ENCODE assay signal across 22 mouse cellular contexts in the genomic region with DNA sequence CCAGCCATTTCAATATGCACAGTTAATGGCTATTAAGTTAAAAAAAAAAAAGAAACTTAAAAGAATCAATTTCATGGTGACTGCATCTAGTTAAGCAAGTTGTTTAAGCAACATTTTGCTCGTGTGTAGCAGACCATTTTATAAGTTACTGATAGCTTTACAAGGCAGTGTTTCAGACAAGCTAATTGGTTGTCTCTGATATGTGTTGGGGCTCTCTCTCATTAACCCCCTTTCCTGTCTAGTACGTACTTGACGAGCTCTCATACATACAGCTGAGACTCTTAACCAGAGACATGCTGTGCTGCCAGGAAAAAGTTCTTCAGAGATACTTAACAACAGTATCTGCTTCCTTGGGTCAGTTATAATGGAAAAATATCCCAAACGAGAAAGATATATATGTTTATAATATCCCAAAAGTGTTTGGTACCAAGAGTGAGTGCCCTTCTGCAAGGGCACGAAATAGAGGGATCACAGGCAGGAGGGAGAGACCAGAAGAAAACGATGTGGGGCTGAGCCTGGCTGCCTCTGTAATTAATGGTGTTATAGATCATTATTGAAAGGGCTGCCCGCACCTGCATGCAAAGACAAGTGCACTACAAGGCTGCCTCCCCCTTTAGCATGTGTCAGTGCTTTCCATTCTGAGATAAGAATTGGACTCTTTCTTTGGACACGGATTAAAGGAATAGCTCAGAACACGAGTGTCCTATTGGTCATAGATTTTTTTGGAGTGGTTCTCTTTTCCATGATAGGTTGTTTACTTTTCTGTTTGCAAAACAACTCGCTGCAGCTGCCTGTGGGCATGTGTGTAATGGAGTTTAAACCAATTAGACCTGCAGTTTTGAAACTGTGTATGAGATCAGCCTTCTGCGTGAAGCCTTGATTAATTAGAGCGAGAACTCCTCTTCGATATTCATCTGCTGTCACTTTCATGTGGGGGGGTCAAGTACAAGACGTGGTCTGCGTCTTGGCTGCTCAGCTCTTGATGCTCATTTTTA.
DNase-seq lines count a peak whose midpoint lies in the region; ATAC-seq lines count a peak whose summit lies in the region.
"Had no signal": no experiment of that assay in that cellular context is flagged by ENCODE, and none has a peak within 500 bp of the region (broad histone marks: within the 10 kb centered on the region; RNA-seq: fewer than 3 reads in every experiment).

No protein-coding gene starts in this region.

- no peak overlapping the region for H3K27ac ChIP-seq in forebrain, embryonic 11.5 days (ENCODE audit: low read depth, low read length)
- H3K27ac ChIP-seq in forebrain, embryonic 10.5 days, result no peak overlapping the region
- H3K27ac ChIP-seq in kidney, embryonic 14.5 days (ENCODE audit: low read depth, low read length), result no peak overlapping the region
- H3K27ac ChIP-seq in neural tube, embryonic 12.5 days, result no peak overlapping the region
- H3K27ac ChIP-seq: embryonic facial prominence, embryonic 13.5 days; heart, adult 2 months; heart, embryonic 15.5 days; stomach, embryonic 15.5 days had no signal

- no peaks in the 10 kb centered on the region for H3K27me3 ChIP-seq in forebrain, embryonic 11.5 days (ENCODE audit: control insufficient read depth, insufficient read depth, low read length)
- H3K27me3 ChIP-seq in forebrain, embryonic 10.5 days (ENCODE audit: poor library complexity, severe bottlenecking), result no peaks in the 10 kb centered on the region
- no peaks in the 10 kb centered on the region for H3K27me3 ChIP-seq in kidney, embryonic 14.5 days (ENCODE audit: control insufficient read depth, insufficient read depth, low read length)
- H3K27me3 ChIP-seq in neural tube, embryonic 12.5 days (replicated peaks), result no peaks in the 10 kb centered on the region
- H3K27me3 ChIP-seq: embryonic facial prominence, embryonic 13.5 days; heart, embryonic 15.5 days; Patski; stomach, embryonic 15.5 days had no signal

- peak; percentile 63 for ATAC-seq in forebrain, embryonic 11.5 days (replicated peaks; ENCODE audit: low FRiP score)
- 0 out of 2 replicates have a peak, but pooled peaks have one; percentile 44 for ATAC-seq in kidney, embryonic 14.5 days (ENCODE audit: low FRiP score, low TSS enrichment)
- peak; percentile 68; the same call in 1 of the 2 replicates for ATAC-seq in neural tube, embryonic 12.5 days (ENCODE audit: low FRiP score, low read depth)
- ATAC-seq: intestine, embryonic 16.5 days; lung, postnatal 0 days; Patski had no signal

- no peaks in the 10 kb centered on the region for H3K9me3 ChIP-seq in forebrain, embryonic 11.5 days (ENCODE audit: control insufficient read depth, low read length)
- no peaks in the 10 kb centered on the region for H3K9me3 ChIP-seq in forebrain, embryonic 10.5 days
- no peaks in the 10 kb centered on the region for H3K9me3 ChIP-seq in kidney, embryonic 14.5 days (ENCODE audit: control insufficient read depth, low read length)
- H3K9me3 ChIP-seq in neural tube, embryonic 12.5 days, result no peaks in the 10 kb centered on the region
- H3K9me3 ChIP-seq: embryonic facial prominence, embryonic 13.5 days; heart, embryonic 15.5 days; stomach, embryonic 15.5 days had no signal

- H3K4me2 ChIP-seq in forebrain, embryonic 11.5 days (ENCODE audit: low read depth, low read length, severe bottlenecking), result no peak overlapping the region
- H3K4me2 ChIP-seq in kidney, embryonic 14.5 days (replicated peaks; ENCODE audit: low read depth, low read length), result no peak overlapping the region
- H3K4me2 ChIP-seq in neural tube, embryonic 12.5 days (replicated peaks), result no peak overlapping the region
- H3K4me2 ChIP-seq: embryonic facial prominence, embryonic 13.5 days; heart, embryonic 15.5 days; stomach, embryonic 15.5 days had no signal

- no peak overlapping the region for H3K9ac ChIP-seq in forebrain, embryonic 11.5 days (ENCODE audit: low read length)
- H3K9ac ChIP-seq in kidney, embryonic 14.5 days (ENCODE audit: low read depth, low read length), result no peak overlapping the region
- no peak overlapping the region for H3K9ac ChIP-seq in neural tube, embryonic 12.5 days
- H3K9ac ChIP-seq: embryonic facial prominence, embryonic 13.5 days; heart, embryonic 15.5 days; stomach, embryonic 15.5 days had no signal

- 54% methylated on average over 15 of the region's 15 CpGs for WGBS in forebrain, embryonic 11.5 days
- WGBS in forebrain, embryonic 10.5 days, result 75% methylated on average over 15 of the region's 15 CpGs
- WGBS in kidney, embryonic 14.5 days, result 40% methylated on average over 15 of the region's 15 CpGs
- WGBS in neural tube, embryonic 12.5 days, result 65% methylated on average over 15 of the region's 15 CpGs

- no peaks in the 10 kb centered on the region for H3K36me3 ChIP-seq in forebrain, embryonic 11.5 days (ENCODE audit: control insufficient read depth, insufficient read depth, low read length)
- no peaks in the 10 kb centered on the region for H3K36me3 ChIP-seq in forebrain, embryonic 10.5 days (replicated peaks)
- H3K36me3 ChIP-seq in kidney, embryonic 14.5 days (ENCODE audit: control insufficient read depth, insufficient read depth, low read length), result no peaks in the 10 kb centered on the region
- no peaks in the 10 kb centered on the region for H3K36me3 ChIP-seq in neural tube, embryonic 12.5 days
- H3K36me3 ChIP-seq: embryonic facial prominence, embryonic 13.5 days; heart, embryonic 15.5 days; stomach, embryonic 15.5 days had no signal

- H3K4me3 ChIP-seq in forebrain, embryonic 11.5 days (ENCODE audit: low read depth, low read length), result no peak overlapping the region
- H3K4me3 ChIP-seq in forebrain, embryonic 10.5 days, result no peak overlapping the region
- no peak overlapping the region for H3K4me3 ChIP-seq in kidney, embryonic 14.5 days (ENCODE audit: low read length)
- no peak overlapping the region for H3K4me3 ChIP-seq in neural tube, embryonic 12.5 days
- H3K4me3 ChIP-seq: embryonic facial prominence, embryonic 13.5 days; heart, adult 2 months; heart, embryonic 15.5 days; stomach, embryonic 15.5 days had no signal

- no peak for DNase-seq in forebrain, embryonic 11.5 days (ENCODE audit: low spot score)
- DNase-seq in forebrain, embryonic 10.5 days (ENCODE audit: extremely low spot score, low spot score), result no peak
- DNase-seq in kidney, postnatal 4 days, result no peak
- no peak for DNase-seq in neural tube, embryonic 10.5 days (ENCODE audit: extremely low spot score, low spot score)
- no peak for DNase-seq in urinary bladder, postnatal 10 days (ENCODE audit: low spot score)
- no peak for DNase-seq in right cerebral cortex, adult 2 months (ENCODE audit: low spot score in 2 of 2)
- DNase-seq: adrenal gland, adult 8-10 months; gastrocnemius, postnatal 14 days; heart, adult 2 months; heart, postnatal 4 days; kidney, postnatal 10 days; right cerebral cortex, postnatal 25 days; thymus, adult 18-20 months; thymus, postnatal 4 days had no signal

- peaks cover 2% of the 10 kb centered on the region; the same call in 1 of the 2 replicates for H3K4me1 ChIP-seq in forebrain, embryonic 11.5 days (replicated peaks; ENCODE audit: control insufficient read depth, insufficient read depth, low read length)
- H3K4me1 ChIP-seq in forebrain, embryonic 10.5 days, result peaks cover 23% of the 10 kb centered on the region
- peaks cover 6% of the 10 kb centered on the region; the same call in 1 of the 2 replicates for H3K4me1 ChIP-seq in kidney, embryonic 14.5 days (ENCODE audit: control insufficient read depth, insufficient read depth, low read length)
- peaks cover 5% of the 10 kb centered on the region; the same call in 1 of the 2 replicates for H3K4me1 ChIP-seq in neural tube, embryonic 12.5 days
- H3K4me1 ChIP-seq: heart, embryonic 15.5 days; stomach, embryonic 15.5 days had no signal
